Mouse (Mus musculus) midbrain, embryonic 16.5 days (tissue): ENCODE measurements around the gene Lnx2. TPM values are rescaled to one million over a fixed set of nuclear protein-coding genes. Genes with fewer than 3 reads are reported as not detected.
A peak's percentile ranks its signal among the peaks of the same experiment; 100 is the strongest.

Experiments used
- ATAC-seq: fragments of 200-750 bp; cut with Nextera tagmentation; 2 replicates; pipeline ENCODE4 v1.8.0; 2017; ENCODE audit warnings: moderate TSS enrichment
- H3K27ac ChIP-seq: fragments of 300-500 bp; sonication (generic); 2 replicates; pipeline ENCODE4 v1.5.1; 2014; ENCODE audit warnings: mild to moderate bottlenecking, low read length, mixed read lengths
- H3K27me3 ChIP-seq: fragments of 300-500 bp; sonication (generic); 2 replicates; pipeline ENCODE4 v1.6.1; 2014; ENCODE audit warnings: low read depth, low read length, mixed read lengths; ENCODE audit not compliant: control insufficient read depth, insufficient read depth
- H3K36me3 ChIP-seq: fragments of 300-500 bp; sonication (generic); 2 replicates; pipeline ENCODE4 v1.6.1; 2014; ENCODE audit warnings: mild to moderate bottlenecking, low read length, moderate library complexity, mixed read lengths; ENCODE audit not compliant: control insufficient read depth, insufficient read depth
- H3K4me1 ChIP-seq: fragments of 300-500 bp; sonication (generic); 2 replicates; pipeline ENCODE4 v1.6.1; 2014; ENCODE audit warnings: mild to moderate bottlenecking, low read length, mixed read lengths; ENCODE audit not compliant: control insufficient read depth, insufficient read depth
- H3K4me2 ChIP-seq: fragments of 300-500 bp; sonication (generic); 2 replicates; pipeline ENCODE4 v1.6.1; 2014; ENCODE audit warnings: mild to moderate bottlenecking, low read length, mixed read lengths
- H3K4me3 ChIP-seq: fragments of 300-500 bp; sonication (generic); 2 replicates; pipeline ENCODE4 v1.5.1; 2014; ENCODE audit warnings: low read depth, mild to moderate bottlenecking, low read length, moderate library complexity, mixed read lengths
- H3K9ac ChIP-seq: fragments of 300-500 bp; sonication (generic); 2 replicates; pipeline ENCODE4 v1.6.1; 2014; ENCODE audit warnings: low read depth, low read length, mixed read lengths
- H3K9me3 ChIP-seq: fragments of 300-500 bp; sonication (generic); replicated peaks from 2 replicates; pipeline ENCODE4 v1.6.1; 2014; ENCODE audit warnings: mild to moderate bottlenecking, low read length, mixed read lengths; ENCODE audit not compliant: control insufficient read depth, poor library complexity, severe bottlenecking
- WGBS: fragments of 180-500 bp; shearing (Covaris S2); extraction: QIAGEN DNeasy Blood & Tissue Kit; methylation state at CpG from one replicate; pipeline ENCODE4 v1.1.7; 2014; 5-methylcytosine and 5-hydroxymethylcytosine counted together
- polyA plus RNA-seq: library from polyadenylated mRNA; unstranded; fragments of >200 nt; fragmentation: Nextera tagmentation; extraction: Ambion mirVana; gene quantifications from 2 replicates; pipeline ENCODE4 v1.2.1, GENCODE M21; 2015

Gene Lnx2
- polyA plus RNA-seq, 1 experiment from 2014 or later, result 4.5 TPM

DNA sequence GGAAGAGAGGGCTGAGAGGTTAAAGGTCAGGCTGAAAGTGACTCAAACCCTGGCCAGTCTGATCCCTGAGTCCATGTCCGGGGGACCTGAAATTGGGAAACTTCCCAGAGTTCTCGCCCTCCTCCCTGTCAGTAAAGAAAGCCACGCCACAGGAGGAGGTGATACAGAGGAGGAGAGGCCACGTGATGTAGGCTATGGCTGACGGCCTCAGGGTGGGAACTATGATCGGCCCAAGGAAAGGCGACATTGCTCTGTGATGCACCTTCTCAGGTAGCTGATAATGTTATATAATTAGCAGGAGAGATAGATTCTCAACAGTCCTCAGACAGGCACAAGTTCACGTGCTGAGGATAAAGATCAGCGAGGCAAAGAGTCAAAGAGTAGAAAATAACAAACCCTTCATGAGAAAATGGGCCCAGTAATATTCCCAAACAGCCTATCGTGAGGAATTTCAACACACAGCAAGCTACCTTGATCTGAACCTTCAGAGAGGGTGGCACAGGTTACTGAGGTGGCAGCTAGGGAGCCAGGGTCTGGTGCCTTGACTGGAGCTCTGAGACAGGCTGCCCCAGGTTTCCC is 19.6 kb downstream of the Lnx2 start:
- ATAC-seq, result no peak
- WGBS, result 89% methylated on average over 10 of the region's 10 CpGs
- Histone ChIP-seq H3K4me2 (no peak overlapping the region), H3K9me3 (no peaks in the 10 kb centered on the region), H3K4me3 (no peak overlapping the region), H3K27ac (no peak overlapping the region), H3K4me1 (peaks cover 9% of the 10 kb centered on the region), H3K27me3 (no peaks in the 10 kb centered on the region), H3K9ac (no peak overlapping the region), H3K36me3 (no peaks in the 10 kb centered on the region)

- Histone ChIP-seq H3K9ac (no peak overlapping the region), H3K4me2 (no peak overlapping the region), H3K27ac (no peak overlapping the region), H3K9me3 (no peaks in the 10 kb centered on the region), H3K4me1 (peaks cover 14% of the 10 kb centered on the region), H3K36me3 (no peaks in the 10 kb centered on the region), H3K27me3 (no peaks in the 10 kb centered on the region), H3K4me3 (no peak overlapping the region)
- 95% methylated on average over 6 of the region's 6 CpGs for WGBS
- no peak for ATAC-seq
Observed at GRCm38 (mm10) chr5:147055572-147056245, 20.7 kb downstream of the Lnx2 start.

GRCm38 (mm10) chr5:147054747-147055270 is 21.6 kb downstream of the Lnx2 start:
- H3K4me3 ChIP-seq, result no peak overlapping the region
- no peaks in the 10 kb centered on the region for H3K36me3 ChIP-seq
- no peaks in the 10 kb centered on the region for H3K9me3 ChIP-seq
- H3K9ac ChIP-seq, result no peak overlapping the region
- ATAC-seq, result no peak
- no peak overlapping the region for H3K4me2 ChIP-seq
- 65% methylated on average over 2 of the region's 2 CpGs for WGBS
- peaks cover 14% of the 10 kb centered on the region for H3K4me1 ChIP-seq
- no peaks in the 10 kb centered on the region for H3K27me3 ChIP-seq
- H3K27ac ChIP-seq, result no peak overlapping the region

DNA sequence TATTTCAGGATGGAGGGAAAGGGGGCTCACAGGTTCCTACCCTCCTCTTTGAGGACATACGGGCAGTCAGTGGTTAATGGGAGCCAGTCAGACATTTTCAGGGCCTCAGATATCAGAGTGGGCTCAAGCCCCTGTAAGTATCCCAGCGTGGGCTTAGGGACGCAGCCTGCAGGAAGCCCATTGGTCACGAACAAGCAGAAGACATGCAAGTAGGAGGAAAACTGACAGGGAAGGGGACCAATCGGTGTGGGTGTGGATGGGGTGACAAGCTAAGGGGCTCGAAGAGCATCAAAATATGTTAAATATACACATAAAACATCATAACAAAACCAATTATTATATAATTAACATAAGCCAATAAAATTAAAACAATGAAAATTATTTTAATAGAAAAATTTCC is 22.1 kb downstream of the Lnx2 start:
- 77% methylated on average over 6 of the region's 6 CpGs for whole genome bisulfite sequencing
- no peak overlapping the region for H3K4me3 ChIP-seq
- H3K36me3 ChIP-seq, result no peaks in the 10 kb centered on the region
- no peak overlapping the region for H3K9ac ChIP-seq
- ATAC-seq, result peak; percentile 30; the same call in 1 of the 2 replicates
- H3K9me3 ChIP-seq, result no peaks in the 10 kb centered on the region
- H3K4me2 ChIP-seq, result no peak overlapping the region
- peaks cover 14% of the 10 kb centered on the region for H3K4me1 ChIP-seq
- no peaks in the 10 kb centered on the region for H3K27me3 ChIP-seq
- no peak overlapping the region for H3K27ac ChIP-seq

- no peaks in the 10 kb centered on the region for H3K36me3 ChIP-seq
- no peak for ATAC-seq
- H3K4me2 ChIP-seq, result no peak overlapping the region
- no peak overlapping the region for H3K4me3 ChIP-seq
- H3K27me3 ChIP-seq, result no peaks in the 10 kb centered on the region
- no peaks in the 10 kb centered on the region for H3K9me3 ChIP-seq
- H3K4me1 ChIP-seq, result peaks cover 14% of the 10 kb centered on the region
- H3K9ac ChIP-seq, result no peak overlapping the region
- H3K27ac ChIP-seq, result no peak overlapping the region
- WGBS, result 85% methylated on average over 3 of the region's 3 CpGs
Observed at GRCm38 (mm10) chr5:147053481-147053880, 22.9 kb downstream of the Lnx2 start.

- no peak overlapping the region for H3K4me3 ChIP-seq
- no peak overlapping the region for H3K4me2 ChIP-seq
- no peak overlapping the region for H3K9ac ChIP-seq
- no peak overlapping the region for H3K27ac ChIP-seq
- peaks cover 14% of the 10 kb centered on the region for H3K4me1 ChIP-seq
- no peak for ATAC-seq
- no peaks in the 10 kb centered on the region for H3K27me3 ChIP-seq
- H3K9me3 ChIP-seq, result no peaks in the 10 kb centered on the region
- no peaks in the 10 kb centered on the region for H3K36me3 ChIP-seq
- 75% methylated on average over 6 of the region's 6 CpGs for WGBS
Observed at GRCm38 (mm10) chr5:147053071-147053470, 23.3 kb downstream of the Lnx2 start.

DNA sequence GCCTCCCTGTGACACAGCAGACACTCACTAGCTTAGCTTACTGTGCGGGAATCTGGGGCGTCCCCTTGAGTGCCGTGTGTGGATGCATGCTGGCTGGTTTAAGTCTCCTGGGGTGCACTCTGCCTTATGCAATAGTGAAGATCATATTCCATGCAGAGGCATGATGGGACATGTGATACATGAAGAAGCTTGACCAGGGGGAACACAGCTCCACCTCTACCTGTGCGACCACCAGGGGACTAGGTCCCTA is 24.2 kb downstream of the Lnx2 start:
- Histone ChIP-seq H3K9me3 (no peaks in the 10 kb centered on the region), H3K36me3 (no peaks in the 10 kb centered on the region), H3K27me3 (no peaks in the 10 kb centered on the region), H3K4me3 (no peak overlapping the region), H3K27ac (no peak overlapping the region), H3K4me2 (no peak overlapping the region), H3K4me1 (peaks cover 14% of the 10 kb centered on the region), H3K9ac (no peak overlapping the region)
- 64% methylated on average over 4 of the region's 4 CpGs for WGBS
- peak; percentile 18; the same call in 1 of the 2 replicates for ATAC-seq

DNA sequence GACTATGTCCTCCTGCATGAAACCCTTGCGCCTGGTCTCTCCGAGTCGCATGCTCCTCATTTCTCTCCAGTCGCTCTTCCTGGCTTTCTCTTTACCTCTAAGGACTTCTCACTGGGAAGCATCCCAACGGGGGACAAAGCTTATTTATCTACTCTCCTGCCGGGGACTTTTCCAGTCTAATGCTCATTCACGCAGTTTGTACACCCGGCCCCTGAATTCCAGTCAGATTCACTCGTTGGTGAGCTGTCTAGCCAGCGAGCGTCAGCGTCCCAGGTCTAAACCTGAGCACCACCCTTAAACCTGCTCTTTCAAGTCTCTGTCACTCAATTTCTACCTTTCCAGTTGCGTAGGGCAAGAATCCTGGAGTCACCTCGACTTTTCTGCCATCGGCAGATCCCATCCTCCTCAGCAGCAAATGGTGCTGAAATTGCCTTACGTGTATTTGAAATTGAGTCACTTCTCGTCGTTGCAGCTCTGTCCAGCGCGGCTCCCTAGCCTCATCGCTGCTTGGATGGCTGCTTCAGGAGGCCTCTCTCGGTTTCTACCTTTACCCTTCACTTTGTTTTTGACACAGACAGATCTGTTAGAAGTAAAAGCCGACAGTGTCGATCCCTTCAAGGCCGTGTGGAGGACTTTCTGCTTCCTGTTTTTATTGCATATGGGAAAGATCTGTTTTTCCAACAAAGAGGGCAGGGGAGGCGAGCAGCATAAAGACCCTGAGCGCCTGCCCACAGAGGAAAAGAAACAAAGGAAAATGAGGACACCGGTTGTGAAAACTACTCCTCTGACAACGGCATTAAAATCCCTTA is 24.7 kb downstream of the Lnx2 start:
- Histone ChIP-seq H3K9me3 (no peaks in the 10 kb centered on the region), H3K4me2 (peak overlapping the region; percentile 21; the same call in 1 of the 2 replicates)
- WGBS, result 45% methylated on average over 29 of the region's 29 CpGs

More for the DNA sequence above, 24.7 kb downstream of the Lnx2 start:
- no peaks in the 10 kb centered on the region for H3K27me3 ChIP-seq
- ATAC-seq, result no peak
- peaks cover 14% of the 10 kb centered on the region for H3K4me1 ChIP-seq
- H3K27ac ChIP-seq, result no peak overlapping the region
- H3K36me3 ChIP-seq, result no peaks in the 10 kb centered on the region
- H3K4me3 ChIP-seq, result no peak overlapping the region
- no peak overlapping the region for H3K9ac ChIP-seq
